Mouse (Mus musculus): Measurements from ENCODE around the gene Proz.

GRCm38 (mm10) chr8:13124897-13125296, 64.2 kb downstream of the Proz start:
- no peak for TF ChIP-seq CTCF (IDR thresholded peaks at IDR 0.05; ENCODE audit: borderline replicate concordance, control insufficient read depth, extremely low read depth, insufficient read depth, low read length, poor library complexity)
- TF ChIP-seq POLR2A (IDR thresholded peaks at IDR 0.05; ENCODE audit: control insufficient read depth, extremely low read depth, insufficient read depth, low read length, poor library complexity): no peak
